Mouse (Mus musculus) forelimb bud, embryonic 11.5 days (tissue): ENCODE results near the gene Cutc.

Experiments used
- DNase-seq: peaks from one replicate; pipeline ENCODE4 v3.0.0-alpha.2; 2012; ENCODE audit warnings: low read depth, low spot score

Cutc gene

GRCm38 (mm10) chr19:43753226-43753835 lies 535 bp downstream of the Cutc start:
- peak; percentile 72 for DNase-seq

GRCm38 (mm10) chr19:43754237-43754636 lies 1.4 kb downstream of the Cutc start:
- DNase-seq = no peak

GRCm38 (mm10) chr19:43754872-43755271 lies 2.1 kb downstream of the Cutc start:
- DNase-seq = no peak

- DNase-seq = peak; percentile 72
Measured at GRCm38 (mm10) chr19:43760504-43760903, 7.7 kb downstream of the Cutc start.

- no peak for DNase-seq
Measured at GRCm38 (mm10) chr19:43761543-43762256, 8.9 kb downstream of the Cutc start.

GRCm38 (mm10) chr19:43762410-43762809 lies 9.6 kb downstream of the Cutc start:
- DNase-seq = no peak

GRCm38 (mm10) chr19:43766451-43766850 lies 13.7 kb downstream of the Cutc start:
- DNase-seq = no peak

- DNase-seq = no peak
Measured at GRCm38 (mm10) chr19:43767549-43768322, 14.9 kb downstream of the Cutc start.

GRCm38 (mm10) chr19:43769366-43769960 lies 16.7 kb downstream of the Cutc start:
- DNase-seq = no peak

GRCm38 (mm10) chr19:43770584-43770983 lies 17.8 kb downstream of the Cutc start:
- no peak for DNase-seq

- DNase-seq = no peak
Measured at GRCm38 (mm10) chr19:43771499-43771969, 18.7 kb downstream of the Cutc start.

- no peak for DNase-seq
Measured at GRCm38 (mm10) chr19:43772311-43772710, 19.5 kb downstream of the Cutc start.

GRCm38 (mm10) chr19:43775433-43775832 lies 22.6 kb downstream of the Cutc start:
- no peak for DNase-seq

GRCm38 (mm10) chr19:43776561-43776960 lies 23.8 kb downstream of the Cutc start:
- DNase-seq = no peak

- DNase-seq = no peak
Measured at GRCm38 (mm10) chr19:43777308-43777707, 24.5 kb downstream of the Cutc start.

- DNase-seq = no peak
Measured at GRCm38 (mm10) chr19:43780391-43780790, 27.6 kb downstream of the Cutc start.

GRCm38 (mm10) chr19:43781980-43782379 lies 29.2 kb downstream of the Cutc start, which contains the start of gene Abcc2:
Gene Abcc2, plus strand, starts transcription at chr19:43782192.
- DNase-seq = no peak

GRCm38 (mm10) chr19:43784761-43785160 lies 32.0 kb downstream of the Cutc start:
- DNase-seq = no peak

GRCm38 (mm10) chr19:43786249-43787026 lies 33.6 kb downstream of the Cutc start:
- DNase-seq = no peak

GRCm38 (mm10) chr19:43789817-43790216 lies 37.0 kb downstream of the Cutc start:
- no peak for DNase-seq

- no peak for DNase-seq
Measured at GRCm38 (mm10) chr19:43792537-43792936, 39.7 kb downstream of the Cutc start.
